Mouse (Mus musculus) embryonic fibroblast, embryonic 13.5 days (primary cell): ENCODE data around the gene Sel1l.

Experiments used
- CTCF ChIP-seq: IDR thresholded peaks from 2 replicates; pipeline ENCODE4 v1.5.1; 2011; ENCODE audit warnings: mild to moderate bottlenecking, control low read depth, low read length, moderate library complexity, borderline replicate concordance; ENCODE audit not compliant: insufficient read depth
- POLR2A ChIP-seq: IDR thresholded peaks from 2 replicates; pipeline ENCODE4 v1.6.1; 2011; ENCODE audit warnings: low read depth, mild to moderate bottlenecking, control low read depth, low read length, moderate library complexity

DNA sequence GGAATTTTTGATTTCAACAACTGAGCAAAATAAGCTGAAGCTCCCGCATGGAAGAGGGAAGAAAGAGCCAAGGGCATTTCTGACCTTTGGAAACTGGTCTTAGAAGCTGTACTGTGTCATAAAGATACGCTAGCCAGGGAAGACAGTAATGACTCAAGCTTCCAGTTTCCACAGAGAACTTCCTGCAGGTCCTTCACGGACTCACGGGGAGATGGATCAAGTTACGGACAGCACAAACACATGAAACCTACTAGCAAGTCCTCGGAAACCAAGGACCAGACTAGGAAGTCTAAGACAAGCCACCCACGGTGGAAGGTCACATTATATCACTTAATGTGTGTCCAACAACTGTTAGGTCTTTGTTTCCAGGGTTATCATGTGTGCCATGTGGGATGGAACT lies 10.7 kb downstream of the Sel1l start:
- no peak for TF ChIP-seq CTCF
- no peak for TF ChIP-seq POLR2A
